Mouse (Mus musculus) midbrain, embryonic 11.5 days (tissue): ENCODE measurements at regions not wholly inside any gene's neighbourhood (a gene's known extent, or its start where the extent isn't known, plus 50 kb on each side); places are given as distances from the start of the nearest gene placed in this dataset.

Experiments
- ATAC-seq: fragments of 200-750 bp; cut with Nextera tagmentation; 2 replicates; pipeline ENCODE4 v1.8.0; 2017; ENCODE audit warnings: moderate TSS enrichment, moderate library complexity; ENCODE audit not compliant: low FRiP score
- DNase-seq: peaks from one replicate; pipeline ENCODE4 v3.0.0; 2015; ENCODE audit warnings: low spot score; ENCODE audit errors: missing footprints
- H3K27ac ChIP-seq: fragments of 300-500 bp; sonication (generic); 2 replicates; pipeline ENCODE4 v1.5.1; 2014; ENCODE audit warnings: low read depth, low read length
- H3K27me3 ChIP-seq: fragments of 300-500 bp; sonication (generic); 2 replicates; pipeline ENCODE4 v1.6.1; 2014; ENCODE audit warnings: mild to moderate bottlenecking, low read length, moderate library complexity, mixed read lengths; ENCODE audit not compliant: control insufficient read depth, insufficient read depth
- H3K36me3 ChIP-seq: fragments of 300-500 bp; sonication (generic); 2 replicates; pipeline ENCODE4 v1.6.1; 2014; ENCODE audit warnings: mild to moderate bottlenecking, low read length, moderate library complexity, mixed read lengths; ENCODE audit not compliant: control insufficient read depth, insufficient read depth
- H3K4me1 ChIP-seq: fragments of 300-500 bp; sonication (generic); 2 replicates; pipeline ENCODE4 v1.6.1; 2014; ENCODE audit warnings: low read length; ENCODE audit not compliant: control insufficient read depth, insufficient read depth
- H3K4me2 ChIP-seq: fragments of 300-500 bp; sonication (generic); 2 replicates; pipeline ENCODE4 v1.6.1; 2014; ENCODE audit warnings: mild to moderate bottlenecking, moderate library complexity
- H3K4me3 ChIP-seq: fragments of 300-500 bp; sonication (generic); 2 replicates; pipeline ENCODE4 v1.5.1; 2014; ENCODE audit warnings: low read depth, low read length
- H3K9ac ChIP-seq: fragments of 300-500 bp; sonication (generic); 2 replicates; pipeline ENCODE4 v1.6.1; 2014; ENCODE audit warnings: low read length
- H3K9me3 ChIP-seq: fragments of 300-500 bp; sonication (generic); 2 replicates; pipeline ENCODE4 v1.6.1; 2016; ENCODE audit warnings: low read length; ENCODE audit not compliant: control insufficient read depth
- WGBS: fragments of 180-500 bp; shearing (Covaris S2); extraction: QIAGEN DNeasy Blood & Tissue Kit; methylation state at CpG from one replicate; pipeline ENCODE4 v1.1.7; 2014; 5-methylcytosine and 5-hydroxymethylcytosine counted together

DNA sequence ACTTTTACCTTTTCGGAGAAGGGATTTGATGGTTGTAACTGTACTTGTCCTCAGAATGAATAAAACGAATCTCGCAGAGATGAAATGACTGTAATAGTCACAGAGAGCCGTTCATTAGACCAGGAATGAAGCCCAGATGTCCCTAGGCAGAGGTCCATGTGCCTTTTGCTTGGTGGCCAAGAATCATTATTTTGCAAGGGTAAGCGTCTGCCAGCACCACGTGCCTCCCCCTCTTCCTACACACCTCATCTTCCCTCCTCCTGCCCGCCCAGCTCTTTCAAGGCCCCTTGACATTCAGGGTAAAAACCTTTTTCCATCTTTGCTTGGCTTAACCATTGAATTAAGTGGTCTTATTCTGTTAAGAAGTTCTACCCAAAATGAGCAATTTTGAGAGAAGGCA, 161.1 kb upstream of the Rad23b start:
- ATAC-seq (no peak), DNase-seq (no peak)
- Histone ChIP-seq H3K4me2 (no peak overlapping the region), H3K27me3 (no peaks in the 10 kb centered on the region), H3K4me3 (no peak overlapping the region), H3K36me3 (no peaks in the 10 kb centered on the region), H3K9ac (no peak overlapping the region), H3K9me3 (no peaks in the 10 kb centered on the region), H3K4me1 (no peaks in the 10 kb centered on the region), H3K27ac (no peak overlapping the region)
- 88% methylated on average over 7 of the region's 7 CpGs for WGBS

DNA sequence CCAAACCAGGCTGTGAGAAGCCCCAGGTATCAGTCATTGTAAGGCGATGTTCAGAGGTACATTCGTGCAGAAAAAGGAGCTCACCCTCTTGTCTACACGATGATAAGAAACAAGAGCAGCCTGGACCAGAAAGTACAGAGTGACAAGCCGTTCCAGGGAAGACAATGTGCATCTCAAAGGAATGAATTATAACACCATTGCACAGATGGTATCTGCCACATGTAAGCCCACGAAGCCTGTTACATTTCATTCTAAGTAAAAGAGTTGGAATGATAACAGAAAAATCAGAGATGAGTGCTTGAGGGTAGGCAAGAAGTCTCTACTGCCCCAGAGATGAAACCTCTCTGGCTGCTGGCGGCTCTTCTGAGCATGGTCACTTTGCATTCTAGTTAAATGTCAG, 159.3 kb upstream of the Rad23b start:
- H3K9ac ChIP-seq: no peak overlapping the region
- ATAC-seq: no peak
- H3K36me3 ChIP-seq: no peaks in the 10 kb centered on the region
- 90% methylated on average over 6 of the region's 6 CpGs for WGBS
- no peak overlapping the region for H3K27ac ChIP-seq
- no peak overlapping the region for H3K4me3 ChIP-seq
- no peaks in the 10 kb centered on the region for H3K27me3 ChIP-seq
- no peaks in the 10 kb centered on the region for H3K9me3 ChIP-seq
- no peak overlapping the region for H3K4me2 ChIP-seq
- no peak for DNase-seq
- H3K4me1 ChIP-seq: no peaks in the 10 kb centered on the region

DNA sequence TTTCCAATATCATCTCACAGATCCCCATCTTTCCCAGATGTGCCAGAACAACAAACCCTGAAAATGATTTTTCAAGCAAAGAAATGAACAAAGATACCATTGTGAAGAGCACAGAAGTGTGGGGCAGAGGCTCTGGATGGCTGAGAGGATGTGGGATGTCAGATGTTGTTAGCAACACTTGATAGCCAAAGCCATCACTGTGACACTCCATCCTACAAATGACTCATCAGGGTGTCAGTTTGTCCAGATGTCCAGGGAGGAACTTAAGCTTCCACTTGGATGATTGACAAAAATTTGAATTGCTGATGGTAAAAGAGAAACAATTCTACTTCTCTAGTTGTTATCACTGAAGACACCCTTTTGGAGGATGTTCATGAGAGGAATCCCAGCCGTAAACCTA, 155.8 kb upstream of the Rad23b start:
- H3K4me3 ChIP-seq: no peak overlapping the region
- DNase-seq: no peak
- ATAC-seq: no peak
- H3K27ac ChIP-seq: no peak overlapping the region
- 95% methylated on average over 1 of the region's 1 CpGs for WGBS
- no peaks in the 10 kb centered on the region for H3K36me3 ChIP-seq
- no peak overlapping the region for H3K9ac ChIP-seq
- H3K4me2 ChIP-seq: no peak overlapping the region
- H3K4me1 ChIP-seq: no peaks in the 10 kb centered on the region
- no peaks in the 10 kb centered on the region for H3K27me3 ChIP-seq
- no peaks in the 10 kb centered on the region for H3K9me3 ChIP-seq

DNA sequence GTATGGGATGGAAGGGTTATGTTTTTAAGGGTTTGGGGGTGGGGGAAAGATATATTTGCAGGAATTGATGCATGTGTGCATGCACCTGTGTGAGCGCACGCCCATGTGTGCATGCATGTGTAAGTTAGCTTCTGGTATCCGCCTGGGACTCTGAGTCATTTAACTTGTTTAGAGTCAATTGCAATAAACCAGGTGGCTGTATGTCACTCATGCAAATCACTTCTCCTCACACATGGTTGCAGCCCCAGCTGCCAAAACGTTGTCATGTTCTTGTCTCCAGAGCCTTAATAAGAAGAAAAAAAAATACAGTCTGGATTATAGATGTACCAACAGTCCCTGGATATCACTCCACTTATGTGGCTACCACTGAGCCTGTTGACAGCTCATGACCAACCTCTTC, 155.3 kb upstream of the Rad23b start:
- H3K9me3 ChIP-seq: no peaks in the 10 kb centered on the region
- no peak for DNase-seq
- H3K9ac ChIP-seq: no peak overlapping the region
- no peaks in the 10 kb centered on the region for H3K4me1 ChIP-seq
- H3K27me3 ChIP-seq: no peaks in the 10 kb centered on the region
- ATAC-seq: no peak
- no peak overlapping the region for H3K4me3 ChIP-seq
- no peak overlapping the region for H3K4me2 ChIP-seq
- no peak overlapping the region for H3K27ac ChIP-seq
- WGBS: 88% methylated on average over 4 of the region's 4 CpGs
- no peaks in the 10 kb centered on the region for H3K36me3 ChIP-seq

DNA sequence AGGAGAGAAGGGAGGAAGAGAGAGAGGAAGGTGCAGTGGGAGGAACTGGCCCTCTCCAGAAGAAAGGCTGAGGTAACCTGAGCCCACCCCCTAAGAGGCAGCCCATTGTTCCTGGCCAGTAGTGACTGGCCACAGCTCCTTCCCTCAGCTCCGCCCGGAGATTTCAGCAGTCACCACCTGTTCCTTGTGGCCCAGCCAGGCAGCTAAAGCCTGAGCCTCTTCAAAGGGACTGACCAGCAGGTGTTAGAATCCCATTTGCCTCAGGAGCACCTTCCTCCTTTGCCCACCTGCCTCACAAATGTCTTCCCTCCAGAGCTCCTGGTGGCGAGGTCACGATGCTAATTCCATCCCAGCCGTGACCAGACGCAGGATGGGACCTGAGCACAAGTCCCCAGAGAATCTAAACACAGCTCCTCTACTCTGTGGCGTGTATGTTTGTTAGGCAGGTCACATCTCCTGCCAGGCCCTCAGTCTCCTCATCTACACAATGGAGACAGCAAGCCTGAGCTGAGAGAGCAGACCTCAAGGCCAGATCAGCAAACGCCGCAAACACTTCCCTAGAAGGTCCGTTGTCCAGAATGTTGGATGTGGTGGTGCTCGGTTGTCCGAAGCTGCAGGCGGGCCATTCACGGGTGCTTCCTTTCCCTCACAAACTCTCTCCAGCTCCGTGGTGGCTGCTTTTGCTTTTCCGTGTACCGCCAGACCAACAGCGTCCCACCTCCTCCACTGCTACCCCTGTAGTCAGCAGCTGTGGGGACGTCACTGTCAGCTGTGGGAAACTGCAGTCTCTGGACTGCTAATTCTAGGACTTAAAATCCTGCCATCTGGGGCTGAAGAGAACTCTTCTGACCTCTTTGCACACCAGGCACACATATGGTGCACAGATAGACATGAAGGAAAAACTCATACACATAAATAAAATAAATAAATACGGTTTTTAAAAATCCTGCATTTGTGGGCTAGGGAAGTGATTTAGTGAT, 145.8 kb upstream of the Rad23b start:
- no peak for ATAC-seq
- no peak overlapping the region for H3K4me3 ChIP-seq

DNA sequence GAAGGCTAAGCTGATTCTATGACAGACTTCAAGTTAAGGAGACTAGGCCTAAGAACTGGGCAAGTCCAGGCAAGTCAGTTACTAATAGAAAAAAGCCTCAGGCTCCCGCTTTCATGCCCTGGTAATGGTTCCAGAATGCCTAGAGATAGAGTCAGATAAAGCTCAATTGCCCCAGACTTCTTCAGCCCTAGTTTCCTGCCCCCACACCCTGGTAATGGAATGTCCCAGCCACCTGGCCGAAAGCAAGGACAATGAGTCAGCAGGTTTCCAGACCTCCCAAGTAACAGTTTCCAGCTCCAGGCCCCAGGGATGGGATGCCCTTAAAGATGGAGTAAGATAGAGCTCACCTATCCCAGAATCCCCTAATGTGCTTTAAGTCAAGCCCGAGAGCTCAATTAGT, 143.6 kb upstream of the Rad23b start:
- Histone ChIP-seq H3K27me3 (no peaks in the 10 kb centered on the region), H3K9ac (no peak overlapping the region), H3K4me2 (no peak overlapping the region), H3K4me1 (peaks cover 30% of the 10 kb centered on the region), H3K36me3 (no peaks in the 10 kb centered on the region), H3K27ac (no peak overlapping the region), H3K4me3 (no peak overlapping the region), H3K9me3 (no peaks in the 10 kb centered on the region)
- ATAC-seq: no peak
- no peak for DNase-seq
- WGBS: 86% methylated on average over 3 of the region's 3 CpGs

More for the DNA sequence above, 145.8 kb upstream of the Rad23b start:
- Histone ChIP-seq H3K4me1 (peaks cover 20% of the 10 kb centered on the region), H3K27me3 (no peaks in the 10 kb centered on the region), H3K9me3 (no peaks in the 10 kb centered on the region), H3K27ac (no peak overlapping the region), H3K9ac (no peak overlapping the region), H3K36me3 (no peaks in the 10 kb centered on the region), H3K4me2 (no peak overlapping the region)
- WGBS: 40% methylated on average over 20 of the region's 20 CpGs
- peak; percentile 90 for DNase-seq

DNA sequence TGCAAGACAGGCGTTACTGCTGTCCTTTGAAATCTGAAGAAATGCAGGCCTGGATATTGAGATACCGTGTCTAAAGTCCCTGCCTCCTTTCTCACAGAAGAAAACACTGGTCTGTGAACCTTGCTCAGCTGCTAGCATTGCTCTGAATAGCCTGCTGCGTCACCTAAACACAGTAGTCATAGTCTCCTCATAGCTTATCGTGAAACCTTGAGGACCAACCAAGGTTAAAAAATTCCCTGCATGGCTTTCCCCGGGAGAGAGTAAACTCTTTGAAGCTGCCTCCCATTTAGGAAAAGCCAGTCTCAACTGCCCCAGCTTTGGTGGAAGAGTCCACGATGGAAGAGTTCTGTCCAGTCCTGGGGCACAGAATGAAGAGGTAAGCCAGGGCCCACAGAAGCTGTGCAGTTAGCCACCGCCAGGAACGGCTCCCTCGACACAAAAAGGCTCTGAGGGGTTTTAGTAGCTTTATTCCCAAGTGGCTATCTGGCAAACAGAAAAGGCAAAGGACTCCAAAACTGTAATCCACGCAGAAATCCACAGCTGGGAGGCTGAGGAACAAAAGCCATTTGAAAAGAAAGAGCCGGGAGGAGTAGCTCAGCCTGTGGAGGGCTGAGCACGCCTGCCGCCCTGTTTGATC, 142.0 kb upstream of the Rad23b start:
- Histone ChIP-seq H3K27me3 (no peaks in the 10 kb centered on the region), H3K4me1 (peaks cover 30% of the 10 kb centered on the region), H3K36me3 (no peaks in the 10 kb centered on the region), H3K27ac (peak overlapping the region; percentile 80), H3K4me3 (no peak overlapping the region), H3K9me3 (no peaks in the 10 kb centered on the region), H3K9ac (peak overlapping the region; percentile 7; the same call in 1 of the 2 replicates), H3K4me2 (peak overlapping the region; percentile 28)
- WGBS: 21% methylated on average over 13 of the region's 13 CpGs
- ATAC-seq (peak; percentile 34; the same call in 1 of the 2 replicates), DNase-seq (peak; percentile 93)

DNA sequence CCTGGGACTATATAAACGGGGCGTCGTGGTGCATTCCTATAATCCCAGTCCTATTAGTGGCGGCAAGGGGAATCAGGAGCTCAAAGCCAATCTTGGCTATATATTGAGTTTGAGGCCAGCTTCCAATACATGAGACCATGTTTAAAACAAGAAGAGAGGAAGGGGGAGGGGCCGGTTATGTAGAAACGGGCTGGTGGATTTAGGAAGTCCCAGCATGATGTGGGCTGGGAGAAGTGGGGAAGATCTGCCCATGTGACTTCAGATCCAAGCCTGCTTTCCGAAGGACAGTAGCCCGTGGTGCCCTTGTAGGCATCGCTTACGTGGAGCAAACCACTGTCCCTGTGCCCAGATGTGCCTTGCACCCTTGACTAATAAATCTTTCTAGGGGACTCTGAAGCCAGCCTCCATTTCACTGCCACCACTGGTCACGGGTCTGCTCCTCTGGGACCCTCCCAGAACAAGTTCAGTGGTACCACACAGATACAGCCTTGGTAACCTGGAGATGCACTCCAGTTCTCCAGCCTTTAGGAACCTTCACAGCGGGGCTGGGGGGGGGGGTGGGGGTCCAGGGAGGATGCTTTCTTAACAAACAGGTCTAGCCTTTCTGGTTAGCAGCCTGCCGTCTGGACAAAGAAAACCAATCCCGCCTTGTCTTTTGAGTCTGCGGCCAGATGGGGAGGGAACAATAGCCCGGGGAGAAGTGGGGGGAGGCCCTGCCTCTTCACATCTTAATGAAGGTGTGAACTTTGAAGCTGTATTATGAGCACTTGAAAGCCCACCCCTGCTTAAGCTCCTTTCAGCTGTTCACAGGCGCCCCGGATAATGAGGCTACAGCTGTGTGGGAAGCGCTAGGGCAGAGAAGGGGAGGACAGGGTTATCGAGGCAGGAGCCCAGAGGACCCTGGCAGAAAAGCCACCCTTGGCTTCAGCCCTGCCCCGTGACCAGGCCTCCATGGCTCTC, 141.2 kb upstream of the Rad23b start:
- Histone ChIP-seq H3K9me3 (no peaks in the 10 kb centered on the region), H3K9ac (peak overlapping the region; percentile 25; the same call in 1 of the 2 replicates), H3K4me1 (peaks cover 28% of the 10 kb centered on the region), H3K4me3 (no peak overlapping the region), H3K4me2 (peak overlapping the region; percentile 28), H3K27me3 (no peaks in the 10 kb centered on the region), H3K36me3 (no peaks in the 10 kb centered on the region), H3K27ac (peak overlapping the region; percentile 80)
- ATAC-seq (peak; percentile 88), DNase-seq (peak; percentile 96)
- 3% methylated on average over 21 of the region's 21 CpGs for WGBS
